Mouse (Mus musculus) ES-Bruce4 (cell line): ENCODE measurements around the gene Fhit.

ENCODE experiments used
- CTCF ChIP-seq: IDR thresholded peaks from one replicate; pipeline ENCODE4 v1.8.1; 2011; ENCODE audit warnings: low read depth, low read length
- POLR2A ChIP-seq: IDR thresholded peaks from one replicate; pipeline ENCODE4 v1.8.1; 2011; ENCODE audit warnings: low read length; ENCODE audit not compliant: insufficient read depth

GRCm38 (mm10) chr14:9544364-9544763, 1617.5 kb downstream of the Fhit start:
- TF ChIP-seq POLR2A (no peak), CTCF (no peak)
